Mouse (Mus musculus) MEL (cell line): Measurements from ENCODE around the gene Gpr156. TPM values are rescaled to one million over a fixed set of nuclear protein-coding genes. Genes with fewer than 3 reads are reported as not detected.

Experiments used
- DNase-seq: peaks from one replicate; pipeline ENCODE4 v3.0.0; 2011; ENCODE audit warnings: low read depth, low spot score
- H3K27ac ChIP-seq: 2 replicates; pipeline ENCODE4 v1.5.1; 2012; ENCODE audit warnings: low read depth, mild to moderate bottlenecking, control low read depth, low read length, moderate library complexity; ENCODE audit not compliant: control insufficient read depth
- H3K27me3 ChIP-seq, 2 experiments: fragments of 150-350 bp in 1 of 2; sonication (generic) in 1 of 2; 2 replicates each; pipeline ENCODE4 v1.6.1; 2012; ENCODE audit warnings: low read length in 2 of 2, mild to moderate bottlenecking in 2 of 2, improper control_type of control experiment in 1 of 2, moderate library complexity in 1 of 2; ENCODE audit not compliant: insufficient read depth in 2 of 2, control insufficient read depth in 1 of 2
- H3K36me3 ChIP-seq, 2 experiments: 2 replicates each; pipeline ENCODE4 v1.6.1; 2012 to 2014; ENCODE audit warnings: low read length in 2 of 2, improper control_type of control experiment in 1 of 2, inconsistent platforms in 1 of 2, mild to moderate bottlenecking in 1 of 2; ENCODE audit not compliant: insufficient read depth in 2 of 2, control insufficient read depth in 1 of 2
- H3K4me1 ChIP-seq, 2 experiments: fragments of 150-350 bp in 1 of 2; sonication (generic) in 1 of 2; 2 replicates each; pipeline ENCODE4 v1.6.1; 2012; ENCODE audit warnings: low read length in 2 of 2, improper control_type of control experiment in 1 of 2, mild to moderate bottlenecking in 1 of 2; ENCODE audit not compliant: insufficient read depth in 2 of 2, control insufficient read depth in 1 of 2
- H3K4me3 ChIP-seq, 2 experiments: fragments of 150-350 bp in 1 of 2; sonication (generic) in 1 of 2; 2 replicates each; pipeline ENCODE4 v1.5.1; 2012; ENCODE audit warnings: low read depth in 2 of 2, low read length in 2 of 2, mild to moderate bottlenecking in 2 of 2, moderate library complexity in 2 of 2, control low read depth in 1 of 2, improper control_type of control experiment in 1 of 2; ENCODE audit not compliant: control insufficient read depth in 1 of 2, insufficient read depth in 1 of 2
- H3K79me2 ChIP-seq: 2 replicates; pipeline ENCODE4 v1.6.1; 2012; ENCODE audit warnings: mild to moderate bottlenecking, low read length, moderate library complexity; ENCODE audit not compliant: control insufficient read depth, poor library complexity, insufficient read depth
- H3K9ac ChIP-seq: 2 replicates; pipeline ENCODE4 v1.6.1; 2012; ENCODE audit warnings: low read depth, mild to moderate bottlenecking, control low read depth, low read length, moderate library complexity; ENCODE audit not compliant: control insufficient read depth, poor library complexity, severe bottlenecking
- H3K9me3 ChIP-seq: fragments of 150-350 bp; sonication (generic); replicated peaks from 2 replicates; pipeline ENCODE4 v1.6.1; 2012; ENCODE audit warnings: mild to moderate bottlenecking, low read length, improper control_type of control experiment, moderate library complexity; ENCODE audit not compliant: insufficient read depth
- CHD1 ChIP-seq: IDR thresholded peaks from 2 replicates; pipeline ENCODE4 v1.6.1; 2012; ENCODE audit warnings: low read depth, mild to moderate bottlenecking, inconsistent platforms, low read length, improper control_type of control experiment
- E2F4 ChIP-seq: IDR thresholded peaks from 2 replicates; pipeline ENCODE4 v1.6.1; 2011; ENCODE audit warnings: low read depth, low read length, improper control_type of control experiment, borderline replicate concordance
- ELF1 ChIP-seq: IDR thresholded peaks from 2 replicates; pipeline ENCODE4 v1.6.1; 2014; ENCODE audit warnings: low read depth, mild to moderate bottlenecking, inconsistent platforms, low read length, improper control_type of control experiment, moderate library complexity
- EP300 ChIP-seq, 2 experiments: IDR thresholded peaks; 2 replicates each; pipeline ENCODE4 v1.6.1; 2011; ENCODE audit warnings: improper control_type of control experiment in 2 of 2, low read length in 2 of 2, low read depth in 1 of 2, mild to moderate bottlenecking in 1 of 2
- GABPA ChIP-seq: IDR thresholded peaks from 2 replicates; pipeline ENCODE4 v1.6.1; 2012; ENCODE audit warnings: low read depth, mild to moderate bottlenecking, inconsistent platforms, low read length, improper control_type of control experiment, moderate library complexity
- GATA1 ChIP-seq: IDR thresholded peaks from 2 replicates; pipeline ENCODE4 v1.6.1; 2011; ENCODE audit warnings: low read depth, low read length, improper control_type of control experiment
- HCFC1 ChIP-seq: IDR thresholded peaks from 2 replicates; pipeline ENCODE4 v1.6.1; 2012; ENCODE audit warnings: low read depth, mild to moderate bottlenecking, inconsistent platforms, low read length, improper control_type of control experiment, moderate library complexity
- JUND ChIP-seq: IDR thresholded peaks from 2 replicates; pipeline ENCODE4 v1.6.1; 2011; ENCODE audit warnings: low read depth, mild to moderate bottlenecking, improper control_type of control experiment, low read length
- KAT2A ChIP-seq: conservative IDR thresholded peaks from 2 replicates; pipeline ENCODE4 v1.6.1; 2012; ENCODE audit warnings: low read depth, low read length, improper control_type of control experiment, inconsistent platforms
- MEF2A ChIP-seq: IDR thresholded peaks from 2 replicates; pipeline ENCODE4 v1.6.1; 2014; ENCODE audit warnings: low read depth, mild to moderate bottlenecking, inconsistent platforms, low read length, improper control_type of control experiment; ENCODE audit not compliant: poor library complexity, insufficient replicate concordance, severe bottlenecking; ENCODE audit errors: extremely low read depth
- NRF1 ChIP-seq: IDR thresholded peaks from 2 replicates; pipeline ENCODE4 v1.6.1; 2014; ENCODE audit warnings: low read depth, mild to moderate bottlenecking, inconsistent platforms, low read length, improper control_type of control experiment, moderate library complexity; ENCODE audit not compliant: poor library complexity, insufficient read depth, severe bottlenecking
- POLR2AphosphoS2 ChIP-seq: IDR thresholded peaks from 2 replicates; pipeline ENCODE4 v1.6.1; 2011; ENCODE audit warnings: low read length, improper control_type of control experiment
- POLR2AphosphoS5 ChIP-seq: IDR thresholded peaks from 2 replicates; pipeline ENCODE4 v1.6.1; 2012; ENCODE audit warnings: low read depth, borderline replicate concordance, mild to moderate bottlenecking, inconsistent platforms, low read length, moderate library complexity, mixed read lengths
- RAD21 ChIP-seq: IDR thresholded peaks from 2 replicates; pipeline ENCODE4 v1.6.1; 2011; ENCODE audit warnings: mild to moderate bottlenecking, low read depth, low read length, improper control_type of control experiment
- RCOR1 ChIP-seq: IDR thresholded peaks from 2 replicates; pipeline ENCODE4 v1.6.1; 2012; ENCODE audit warnings: low read depth, mild to moderate bottlenecking, inconsistent platforms, low read length, improper control_type of control experiment
- TAL1 ChIP-seq: IDR thresholded peaks from 2 replicates; pipeline ENCODE4 v1.6.1; 2012; ENCODE audit warnings: mild to moderate bottlenecking, inconsistent platforms, low read length, moderate library complexity, mixed read lengths
- UBTF ChIP-seq: IDR thresholded peaks from 2 replicates; pipeline ENCODE4 v1.6.1; 2012; ENCODE audit warnings: low read depth, mild to moderate bottlenecking, inconsistent platforms, low read length, improper control_type of control experiment, moderate library complexity, borderline replicate concordance; ENCODE audit not compliant: insufficient read depth
- USF1 ChIP-seq: IDR thresholded peaks from 2 replicates; pipeline ENCODE4 v1.6.1; 2014; ENCODE audit warnings: low read depth, mild to moderate bottlenecking, inconsistent platforms, low read length, improper control_type of control experiment, moderate library complexity
- ZC3H11A ChIP-seq: IDR thresholded peaks from 2 replicates; pipeline ENCODE4 v1.6.1; 2012; ENCODE audit warnings: low read depth, mild to moderate bottlenecking, inconsistent platforms, low read length, improper control_type of control experiment
- ZNF384 ChIP-seq: IDR thresholded peaks from 2 replicates; pipeline ENCODE4 v1.6.1; 2012; ENCODE audit warnings: low read depth, mild to moderate bottlenecking, inconsistent platforms, low read length, improper control_type of control experiment
- polyA plus RNA-seq, 2 experiments: library from polyadenylated mRNA; stranded (reverse) in 1 of 2; unstranded in 1 of 2; fragments of >175 nt in 1 of 2; fragments of >200 nt in 1 of 2; gene quantifications; 2 replicates each; pipeline versions ENCODE4 v1.2.1 to v1.2.4; 2012; ENCODE audit warnings: low replicate concordance in 2 of 2, low read depth in 1 of 2; ENCODE audit not compliant: insufficient read length in 2 of 2, insufficient read depth in 1 of 2, missing spikeins in 1 of 2
- total RNA-seq: library from RNA; depleted of rRNA; stranded (reverse); fragments of 300-350 nt; gene quantifications from 2 replicates; pipeline ENCODE4 v1.2.3, GENCODE M21; 2012

The Gpr156 gene
- total and polyA plus RNA-seq, 3 experiments = not detected

- H3K79me2 ChIP-seq = no peaks in the 10 kb centered on the region
- H3K27me3 ChIP-seq = peaks cover 0 to 5% of the 10 kb centered on the region in 2 experiments; a peak in 2 of 4 replicates
- H3K36me3 ChIP-seq = no peaks in the 10 kb centered on the region
- no peak for DNase-seq
- no peaks in the 10 kb centered on the region for H3K9me3 ChIP-seq
- H3K9ac ChIP-seq = no peak overlapping the region
- H3K4me3 ChIP-seq = no peak overlapping the region
- no peaks in the 10 kb centered on the region for H3K4me1 ChIP-seq
- TF ChIP-seq NRF1 = no peak
- TF ChIP-seq GATA1 = no peak
- no peak for TF ChIP-seq EP300 (IDR thresholded peaks at IDR 0.05; ENCODE audit: low read depth in 1 of 2, low read length in 2 of 2)
- no peak for TF ChIP-seq HCFC1
- no peak for TF ChIP-seq USF1
- TF ChIP-seq GABPA = no peak
- TF ChIP-seq ZC3H11A = no peak
- no peak for TF ChIP-seq ZNF384
- TF ChIP-seq UBTF = no peak
- TF ChIP-seq ELF1 = no peak
- TF ChIP-seq POLR2AphosphoS2 = no peak
- TF ChIP-seq KAT2A = no peak
- TF ChIP-seq TAL1 = no peak
- TF ChIP-seq POLR2AphosphoS5 = no peak
- no peak for TF ChIP-seq E2F4
- no peak for TF ChIP-seq CHD1
- TF ChIP-seq RAD21 = no peak
- TF ChIP-seq JUND = no peak
- TF ChIP-seq RCOR1 = no peak
- TF ChIP-seq MEF2A = no peak
- H3K27ac ChIP-seq = no peak overlapping the region
Observed at GRCm38 (mm10) chr16:37953991-37954942, 38.0 kb downstream of the Gpr156 start.
